Mouse (Mus musculus) CH12.LX (cell line): ENCODE results near the gene Col7a1. TPM values are rescaled to one million over a fixed set of nuclear protein-coding genes. Genes with fewer than 3 reads are reported as not detected.

ENCODE experiments used
- DNase-seq: peaks from one replicate; pipeline ENCODE4 v3.0.0-alpha.2; 2013; ENCODE audit errors: extremely low read depth
- H3K27ac ChIP-seq: 2 replicates; pipeline ENCODE4 v1.5.1; 2012; ENCODE audit warnings: low read depth, mild to moderate bottlenecking, control low read depth, moderate library complexity; ENCODE audit not compliant: insufficient read depth
- H3K27me3 ChIP-seq: replicated peaks from 2 replicates; pipeline ENCODE3; 2012; ENCODE audit warnings: inconsistent platforms
- H3K36me3 ChIP-seq, 2 experiments: replicated peaks in 1 of 2; 2 replicates each; pipeline versions ENCODE3 to v1.6.1; 2012; ENCODE audit warnings: inconsistent platforms in 1 of 2, low read length in 1 of 2, mild to moderate bottlenecking in 1 of 2, mixed read lengths in 1 of 2, moderate library complexity in 1 of 2; ENCODE audit not compliant: control insufficient read depth in 1 of 2, insufficient read depth in 1 of 2
- H3K4me1 ChIP-seq, 2 experiments: 2 replicates each; pipeline ENCODE4 v1.6.1; 2012; ENCODE audit warnings: inconsistent platforms in 1 of 2, moderate library complexity in 1 of 2; ENCODE audit not compliant: insufficient read depth in 2 of 2, control insufficient read depth in 1 of 2
- H3K4me2 ChIP-seq: 2 replicates; pipeline ENCODE4 v1.6.1; 2012; ENCODE audit warnings: low read depth, mild to moderate bottlenecking, control low read depth; ENCODE audit not compliant: poor library complexity, insufficient read depth, severe bottlenecking
- H3K4me3 ChIP-seq, 3 experiments: fragments of 150-350 bp in 1 of 3; sonication (generic) in 1 of 3; replicated peaks in 1 of 3; 2 replicates each; pipeline versions ENCODE3 to v1.5.1; 2011 to 2012; ENCODE audit warnings: low read depth in 2 of 3, low read length in 2 of 3, mild to moderate bottlenecking in 2 of 3, moderate library complexity in 2 of 3, control low read depth in 1 of 3, improper control_type of control experiment in 1 of 3, inconsistent platforms in 1 of 3, mixed read lengths in 1 of 3; ENCODE audit not compliant: poor library complexity in 1 of 3
- H3K79me2 ChIP-seq: replicated peaks from 2 replicates; pipeline ENCODE4 v1.6.1; 2012; ENCODE audit warnings: mild to moderate bottlenecking, moderate library complexity; ENCODE audit not compliant: control insufficient read depth, poor library complexity, insufficient read depth, severe bottlenecking; ENCODE audit errors: extremely low read depth
- H3K9ac ChIP-seq: 2 replicates; pipeline ENCODE4 v1.6.1; 2012; ENCODE audit warnings: low read depth, mild to moderate bottlenecking, control low read depth, moderate library complexity; ENCODE audit not compliant: insufficient read depth
- H3K9me3 ChIP-seq: replicated peaks from 2 replicates; pipeline ENCODE3; 2012; ENCODE audit warnings: low read length, inconsistent platforms, mixed read lengths
- BHLHE40 ChIP-seq: IDR thresholded peaks from 2 replicates; pipeline ENCODE4 v1.6.1; 2011; ENCODE audit warnings: mild to moderate bottlenecking, low read depth, low read length, improper control_type of control experiment
- CHD1 ChIP-seq: IDR thresholded peaks from 2 replicates; pipeline ENCODE4 v1.6.1; 2012; ENCODE audit warnings: low read depth, low read length, improper control_type of control experiment, inconsistent platforms
- CHD2 ChIP-seq: IDR thresholded peaks from 2 replicates; pipeline ENCODE4 v1.6.1; 2011; ENCODE audit warnings: low read length, improper control_type of control experiment
- ELF1 ChIP-seq: IDR thresholded peaks from 2 replicates; pipeline ENCODE4 v1.6.1; 2014; ENCODE audit warnings: low read depth, mild to moderate bottlenecking, inconsistent platforms, low read length, improper control_type of control experiment
- EP300 ChIP-seq: IDR thresholded peaks from 2 replicates; pipeline ENCODE4 v1.6.1; 2011; ENCODE audit warnings: low read length, improper control_type of control experiment
- ETS1 ChIP-seq: conservative IDR thresholded peaks from 2 replicates; pipeline ENCODE4 v1.6.1; 2012; ENCODE audit warnings: low read depth, mild to moderate bottlenecking, inconsistent platforms, low read length, improper control_type of control experiment, moderate library complexity
- HCFC1 ChIP-seq: IDR thresholded peaks from 2 replicates; pipeline ENCODE4 v1.6.1; 2012; ENCODE audit warnings: low read depth, mild to moderate bottlenecking, inconsistent platforms, low read length, improper control_type of control experiment
- IRF4 ChIP-seq: IDR thresholded peaks from 2 replicates; pipeline ENCODE4 v1.6.1; 2014; ENCODE audit warnings: low read depth, mild to moderate bottlenecking, inconsistent platforms, low read length, improper control_type of control experiment
- JUN ChIP-seq: IDR thresholded peaks from 2 replicates; pipeline ENCODE4 v1.6.1; 2011; ENCODE audit warnings: low read depth, mild to moderate bottlenecking, low read length, improper control_type of control experiment, moderate library complexity; ENCODE audit not compliant: insufficient read depth
- MAFK ChIP-seq: IDR thresholded peaks from 2 replicates; pipeline ENCODE4 v1.6.1; 2011; ENCODE audit warnings: low read length, improper control_type of control experiment; ENCODE audit not compliant: insufficient replicate concordance
- NELFE ChIP-seq: IDR thresholded peaks from 2 replicates; pipeline ENCODE4 v1.6.1; 2011; ENCODE audit warnings: low read depth, low read length, improper control_type of control experiment
- RAD21 ChIP-seq: IDR thresholded peaks from 2 replicates; pipeline ENCODE4 v1.6.1; 2011; ENCODE audit warnings: low read depth, mild to moderate bottlenecking, low read length, improper control_type of control experiment, moderate library complexity
- SMC3 ChIP-seq: IDR thresholded peaks from 2 replicates; pipeline ENCODE4 v1.6.1; 2011; ENCODE audit warnings: low read depth, low read length, improper control_type of control experiment
- USF1 ChIP-seq: IDR thresholded peaks from 2 replicates; pipeline ENCODE4 v1.6.1; 2014; ENCODE audit warnings: low read depth, mild to moderate bottlenecking, inconsistent platforms, low read length, improper control_type of control experiment
- ZC3H11A ChIP-seq: IDR thresholded peaks from 2 replicates; pipeline ENCODE4 v1.6.1; 2012; ENCODE audit warnings: low read depth, mild to moderate bottlenecking, inconsistent platforms, low read length, improper control_type of control experiment
- ZNF384 ChIP-seq: IDR thresholded peaks from 2 replicates; pipeline ENCODE4 v1.6.1; 2012; ENCODE audit warnings: low read depth, low read length, improper control_type of control experiment, inconsistent platforms
- dilution Hi-C: fragments of 300-500 bp; cut with MboI; formaldehyde crosslinking; loops from 2 replicates; pipeline ENCODE4 v1.14.3; 2020; ENCODE audit warnings: low sequenced_read_pairs; ENCODE audit not compliant: extremely low pct_unique_long_range_greater_than_20kb, extremely low pct_ligation_motif_present
- in situ Hi-C: fragments of 300-500 bp; cut with MboI; formaldehyde crosslinking; loops from 3 replicates; pipeline ENCODE4 v1.14.3; 2019; ENCODE audit warnings: low sequenced_read_pairs, low pct_ligation_motif_present, low pct_unique_long_range_greater_than_20kb, mixed read lengths
- polyA plus RNA-seq: library from polyadenylated mRNA; unstranded; fragments of >175 nt; gene quantifications from 2 replicates; pipeline ENCODE4 v1.2.1, GENCODE M21; 2012; ENCODE audit warnings: low read depth; ENCODE audit not compliant: insufficient read length
- total RNA-seq, 2 experiments: library from RNA; depleted of rRNA; stranded (reverse); fragments of 300-350 nt in 1 of 2; fragments of >200 nt in 1 of 2; gene quantifications; 2 replicates each; pipeline ENCODE4 v1.2.3; 2012 to 2014

Col7a1 gene
- total and polyA plus RNA-seq, 3 experiments: 0.31 to 2.0 (median 0.98) TPM

GRCm38 (mm10) chr9:109028421-109028820 lies 75.0 kb downstream of the Col7a1 start:
- H3K4me2 ChIP-seq: no peak overlapping the region
- H3K27me3 ChIP-seq: no peaks in the 10 kb centered on the region
- H3K4me3 ChIP-seq: no peak overlapping the region
- peaks cover 0 to 57% of the 10 kb centered on the region in 2 experiments for H3K36me3 ChIP-seq
- no peak for TF ChIP-seq IRF4
- TF ChIP-seq HCFC1: no peak
- in situ Hi-C loops (no loop called here), dilution Hi-C loops (no loop called here)
- H3K79me2 ChIP-seq: no peaks in the 10 kb centered on the region
- no peaks in the 10 kb centered on the region for H3K4me1 ChIP-seq
- no peak overlapping the region for H3K9ac ChIP-seq
- H3K9me3 ChIP-seq: no peaks in the 10 kb centered on the region
- H3K27ac ChIP-seq: no peak overlapping the region
- DNase-seq: no peak

- no peak overlapping the region for H3K4me2 ChIP-seq
- no peaks in the 10 kb centered on the region for H3K9me3 ChIP-seq
- no peaks in the 10 kb centered on the region for H3K27me3 ChIP-seq
- peaks cover 0 to 54% of the 10 kb centered on the region in 2 experiments for H3K36me3 ChIP-seq
- in situ Hi-C loops (no loop called here), dilution Hi-C loops (no loop called here)
- no peaks in the 10 kb centered on the region for H3K79me2 ChIP-seq
- H3K4me3 ChIP-seq: no peak overlapping the region
- H3K9ac ChIP-seq: no peak overlapping the region
- no peak for DNase-seq
- no peaks in the 10 kb centered on the region for H3K4me1 ChIP-seq
- H3K27ac ChIP-seq: no peak overlapping the region
- TF ChIP-seq NELFE (no peak), SMC3 (no peak), MAFK (no peak), ZC3H11A (no peak), ELF1 (no peak), HCFC1 (no peak), RAD21 (no peak), ZNF384 (no peak), USF1 (no peak), JUN (no peak), BHLHE40 (no peak), ETS1 (no peak), CHD1 (no peak), CHD2 (no peak), EP300 (no peak)
Observed at GRCm38 (mm10) chr9:109028919-109029318, 75.5 kb downstream of the Col7a1 start.
